Mouse (Mus musculus): ENCODE data around the gene Chst5.
A peak's percentile ranks its signal among the peaks of the same experiment; 100 is the strongest.
"Not testable (repeated sequence)": the region's sequence is repeated elsewhere in the genome, so short reads cannot be mapped to it uniquely, and the experiment has no call there.

The Chst5 gene

GRCm38 (mm10) chr8:111875758-111876157 is 34.5 kb downstream of the Chst5 start:
- DNase-seq (ENCODE audit: low spot score), result no peak

GRCm38 (mm10) chr8:111871278-111871677 is 39.0 kb downstream of the Chst5 start:
- no peak for DNase-seq (ENCODE audit: low spot score)

GRCm38 (mm10) chr8:111870379-111870778 is 39.9 kb downstream of the Chst5 start:
- DNase-seq (ENCODE audit: low spot score), result no peak

GRCm38 (mm10) chr8:111868664-111869063 is 41.6 kb downstream of the Chst5 start:
- DNase-seq (ENCODE audit: low spot score), result no peak

GRCm38 (mm10) chr8:111865857-111866256 is 44.4 kb downstream of the Chst5 start:
- no peak for DNase-seq (ENCODE audit: low spot score)

GRCm38 (mm10) chr8:111865130-111865852 is 45.0 kb downstream of the Chst5 start:
- no peak for DNase-seq (ENCODE audit: low spot score)

- no peak for DNase-seq (ENCODE audit: low spot score)
Observed at GRCm38 (mm10) chr8:111864648-111865047, 45.6 kb downstream of the Chst5 start.

GRCm38 (mm10) chr8:111863280-111863679 is 47.0 kb downstream of the Chst5 start:
- no peak for DNase-seq (ENCODE audit: low spot score)

- DNase-seq (ENCODE audit: low spot score), result no peak
Observed at GRCm38 (mm10) chr8:111855977-111856376, 54.3 kb downstream of the Chst5 start.

GRCm38 (mm10) chr8:111853861-111854501 is 56.3 kb downstream of the Chst5 start, which contains the start of gene Cfdp1:
Gene Cfdp1, minus strand, starts transcription at chr8:111854291.
- DNase-seq (ENCODE audit: low spot score), result peak; percentile 99

- not testable (repeated sequence) for DNase-seq (ENCODE audit: low spot score)
Observed at GRCm38 (mm10) chr8:111853219-111853618, 57.0 kb downstream of the Chst5 start.

GRCm38 (mm10) chr8:111846746-111847145 is 63.5 kb downstream of the Chst5 start:
- DNase-seq (ENCODE audit: low spot score), result no peak
